Mouse (Mus musculus) embryonic fibroblast, embryonic 13.5 days (primary cell): ENCODE measurements at regions not wholly inside any gene's neighbourhood (a gene's known extent, or its start where the extent isn't known, plus 50 kb on each side); places are given as distances from the start of the nearest gene placed in this dataset.

Experiments
- H3K27ac ChIP-seq: 2 replicates; pipeline ENCODE4 v1.5.1; 2012; ENCODE audit warnings: low read length, control low read depth, inconsistent platforms; ENCODE audit not compliant: insufficient read depth
- H3K4me1 ChIP-seq: 2 replicates; pipeline ENCODE4 v1.6.1; 2011; ENCODE audit warnings: low read length; ENCODE audit not compliant: control insufficient read depth, insufficient read depth
- H3K4me3 ChIP-seq: 2 replicates; pipeline ENCODE4 v1.5.1; 2011; ENCODE audit warnings: mild to moderate bottlenecking, control low read depth, low read length; ENCODE audit not compliant: insufficient read depth
- CTCF ChIP-seq: IDR thresholded peaks from 2 replicates; pipeline ENCODE4 v1.5.1; 2011; ENCODE audit warnings: mild to moderate bottlenecking, control low read depth, low read length, moderate library complexity, borderline replicate concordance; ENCODE audit not compliant: insufficient read depth
- POLR2A ChIP-seq: IDR thresholded peaks from 2 replicates; pipeline ENCODE4 v1.6.1; 2011; ENCODE audit warnings: low read depth, mild to moderate bottlenecking, control low read depth, low read length, moderate library complexity

- H3K4me1 ChIP-seq, result no peaks in the 10 kb centered on the region
- TF ChIP-seq CTCF (no peak), POLR2A (no peak)
- no peak overlapping the region for H3K27ac ChIP-seq
- H3K4me3 ChIP-seq, result no peak overlapping the region
These were observed 1007.3 kb downstream of the Serpinb8 start for GRCm38 (mm10) chr1:108597129-108597528.
